Mouse (Mus musculus): ENCODE results near the gene Sgsm3.

DNA sequence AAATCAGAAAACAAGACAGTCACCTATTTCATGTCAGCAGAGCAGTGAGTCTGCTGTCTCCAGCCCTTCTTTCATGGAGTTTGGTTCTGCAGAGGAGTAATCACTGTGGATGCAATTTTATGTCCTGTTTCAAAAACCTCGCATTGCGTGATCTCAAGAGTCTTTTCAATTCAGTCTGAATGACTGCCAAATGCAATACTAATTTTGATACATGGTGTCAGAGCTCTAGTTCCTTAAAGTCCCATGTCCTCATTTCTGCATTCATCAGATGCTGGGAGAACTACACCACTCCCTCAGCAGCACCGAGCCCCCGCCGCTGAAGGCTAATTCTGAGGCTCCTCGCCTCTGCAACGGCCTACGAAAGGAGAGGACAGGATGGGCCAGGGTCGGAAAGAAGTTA is 46.3 kb downstream of the Sgsm3 start:
- TF ChIP-seq POLR2A (IDR thresholded peaks at IDR 0.05; ENCODE audit: low read depth, low read length) (no peak), CTCF (IDR thresholded peaks at IDR 0.05; ENCODE audit: extremely low read depth, insufficient read length, insufficient replicate concordance, low read depth, low read length) (no peak)

Measured in small intestine, adult 2 months (tissue).